Mouse (Mus musculus): ENCODE results near the gene Ephb2.

Gene Ephb2

DNA sequence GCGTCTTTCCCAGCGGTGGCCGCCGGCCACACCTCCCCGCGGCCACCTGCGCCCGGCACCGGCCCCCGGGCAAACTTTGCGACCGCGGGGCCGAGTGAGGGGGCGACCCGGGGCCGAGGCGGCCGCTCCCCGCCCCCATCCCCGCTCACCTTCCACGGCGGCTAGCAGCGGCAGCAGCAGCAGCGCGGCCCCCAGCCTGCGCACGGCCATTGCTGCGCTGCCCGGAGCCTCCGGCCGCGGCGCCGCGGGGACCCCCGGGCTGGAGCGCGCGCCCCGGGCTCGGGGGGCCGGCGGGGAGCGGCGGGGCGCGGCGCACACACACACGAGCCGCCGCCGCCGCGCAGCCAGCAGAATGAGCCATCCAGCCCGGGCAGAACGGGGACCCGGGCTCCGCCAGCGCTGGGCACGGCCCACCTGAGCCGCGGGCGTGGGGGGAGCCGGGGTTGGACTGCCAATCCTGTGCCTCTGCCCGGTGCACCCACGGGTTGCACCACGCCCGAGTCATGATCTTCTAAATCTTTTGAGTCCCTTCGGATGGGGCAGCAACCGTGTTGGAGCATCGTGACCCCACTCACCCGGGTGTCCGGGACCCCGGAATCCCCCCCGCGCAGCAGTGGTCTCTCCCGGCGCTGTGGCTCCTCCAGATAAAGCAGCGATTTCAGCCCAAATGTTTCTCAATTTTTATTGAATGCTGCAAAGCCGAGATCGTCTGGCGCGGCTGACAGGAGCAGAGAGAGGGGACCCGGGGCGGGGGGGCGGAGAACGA lies at the start of gene Ephb2:
Ephb2 (minus strand) TSS at position 368 of the 766 bp plus-strand sequence.
- peak; percentile 77 to 89 for DNase-seq

DNA sequence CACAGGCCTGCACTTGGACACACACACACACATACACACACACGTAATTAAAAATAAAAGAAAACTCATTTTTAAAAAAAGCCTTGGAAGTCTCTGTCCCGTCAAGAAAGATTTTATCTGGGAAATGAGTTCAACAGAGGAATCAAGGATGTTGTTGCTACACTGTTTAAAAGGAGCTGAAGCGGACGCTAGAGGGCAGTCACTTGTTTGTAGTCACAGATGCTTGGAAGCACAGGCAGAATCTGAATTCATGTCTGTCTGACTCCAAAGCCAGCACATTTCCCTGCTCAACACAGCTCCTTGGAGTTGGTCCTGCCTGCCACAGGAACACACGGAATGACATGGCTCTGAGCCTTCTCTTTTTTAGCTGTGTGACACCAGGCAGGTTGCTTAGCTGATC lies 42.8 kb upstream of the Ephb2 start:
- DNase-seq: peak; percentile 31 to 34

DNA sequence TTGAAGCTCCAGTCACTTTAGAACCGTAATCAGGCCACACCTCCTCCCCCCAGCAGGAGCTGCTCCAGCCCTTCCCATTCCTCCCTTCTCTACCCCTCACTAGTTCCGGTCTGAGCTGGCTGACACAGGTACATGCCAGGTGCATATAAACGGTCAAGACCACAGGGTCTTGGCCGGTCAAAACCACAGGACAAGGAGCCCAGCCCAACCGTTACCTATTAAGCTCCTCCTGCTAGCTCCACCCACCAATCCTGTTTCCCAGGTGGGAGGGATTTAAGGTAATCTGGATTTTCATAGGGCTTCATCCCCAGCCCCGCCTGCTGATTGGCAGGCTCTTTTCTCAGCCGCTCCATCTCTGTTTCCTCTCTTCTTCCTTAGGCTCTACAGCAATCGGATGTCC lies 42.4 kb upstream of the Ephb2 start:
- no peak for DNase-seq

DNA sequence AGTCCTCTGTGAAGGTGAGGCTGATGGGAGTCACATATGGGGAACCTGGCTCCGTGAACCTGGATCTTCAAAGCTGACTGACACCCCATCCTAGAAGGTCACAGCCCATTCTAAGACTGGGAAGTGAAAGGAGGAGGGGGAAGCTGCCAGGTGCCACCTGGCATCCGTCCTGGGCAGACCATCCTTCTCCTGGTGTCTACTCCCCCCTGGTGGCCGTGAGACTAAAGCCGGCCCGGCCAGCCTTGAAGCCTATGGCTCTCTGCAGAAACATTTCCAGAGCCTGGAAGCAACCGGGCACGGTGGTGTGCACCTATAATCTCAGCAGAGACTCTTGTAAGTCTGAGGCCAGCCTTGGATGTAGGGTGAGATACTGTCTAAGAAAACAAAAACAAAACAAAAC lies 41.2 kb upstream of the Ephb2 start:
- DNase-seq: peak; percentile 31 to 46

DNA sequence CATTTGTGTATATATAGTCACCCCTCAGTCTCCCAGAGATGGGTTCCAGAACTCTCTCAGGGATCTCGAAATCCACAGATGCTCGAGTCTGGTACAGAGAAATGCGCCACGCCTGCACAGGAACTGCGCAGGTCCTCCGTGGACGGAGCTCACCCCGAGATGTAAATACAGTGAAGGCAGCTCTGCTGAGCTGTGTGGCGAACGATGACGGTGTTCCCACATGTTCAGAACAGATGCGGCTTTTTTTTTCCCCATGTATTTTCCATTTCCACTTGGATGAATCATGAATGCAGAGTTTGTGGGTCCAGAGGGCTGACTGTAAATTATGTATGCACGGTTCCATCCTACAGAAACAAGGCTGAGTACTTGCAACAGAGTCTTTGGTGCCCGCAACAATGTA lies 39.2 kb upstream of the Ephb2 start:
- DNase-seq: no peak

DNA sequence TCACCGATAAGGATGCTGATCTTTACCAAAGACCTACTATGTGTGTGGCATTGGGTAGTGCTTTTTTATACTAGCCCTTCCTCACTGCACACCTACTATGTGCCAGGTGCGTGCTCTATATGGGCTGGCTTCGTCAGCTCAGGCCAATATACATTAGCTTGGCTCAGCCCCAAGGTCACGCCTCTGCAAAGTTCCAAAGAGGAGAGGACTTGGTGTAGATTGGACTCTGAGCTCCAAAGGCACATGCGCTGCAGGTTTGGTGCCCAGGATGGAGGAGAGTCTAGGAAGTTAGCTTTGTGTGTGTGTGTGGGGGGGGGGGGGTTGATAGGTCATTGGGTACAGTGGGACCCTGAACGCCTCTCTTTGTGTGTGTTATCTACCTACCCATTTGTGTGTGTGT lies 32.6 kb upstream of the Ephb2 start:
- DNase-seq: no peak

DNA sequence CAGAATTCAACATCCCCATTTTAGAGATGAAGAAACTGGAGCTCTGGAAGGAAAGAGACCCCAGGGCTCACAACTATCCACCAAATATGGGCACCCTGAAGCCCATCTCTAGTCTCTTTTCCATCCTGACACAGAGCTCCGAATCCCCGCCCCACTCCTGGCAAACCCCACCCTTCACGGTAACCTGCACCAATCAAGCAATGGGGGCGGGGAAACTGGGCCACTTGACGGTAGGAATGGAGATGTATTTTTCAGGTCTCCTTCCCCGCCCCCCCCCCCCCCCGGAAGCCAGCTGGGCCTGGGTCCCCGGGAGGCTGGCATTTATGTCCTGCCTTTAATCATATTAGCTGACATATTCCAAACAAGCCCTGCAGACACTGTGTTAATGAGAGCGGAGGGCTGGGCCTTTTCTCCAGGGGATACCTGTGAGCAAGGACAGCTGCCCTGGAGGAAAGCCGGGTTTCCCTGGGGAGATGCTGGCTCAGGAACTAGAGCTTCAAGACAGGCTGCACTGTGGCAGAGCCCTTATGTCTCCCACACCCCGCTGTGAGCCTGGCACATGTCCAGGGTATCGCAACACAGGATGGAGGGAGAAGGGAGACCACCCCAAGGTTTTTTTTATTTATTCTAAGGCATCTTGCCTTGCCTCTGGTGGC lies 32.0 kb upstream of the Ephb2 start:
- DNase-seq: peak; percentile 26 to 29

DNA sequence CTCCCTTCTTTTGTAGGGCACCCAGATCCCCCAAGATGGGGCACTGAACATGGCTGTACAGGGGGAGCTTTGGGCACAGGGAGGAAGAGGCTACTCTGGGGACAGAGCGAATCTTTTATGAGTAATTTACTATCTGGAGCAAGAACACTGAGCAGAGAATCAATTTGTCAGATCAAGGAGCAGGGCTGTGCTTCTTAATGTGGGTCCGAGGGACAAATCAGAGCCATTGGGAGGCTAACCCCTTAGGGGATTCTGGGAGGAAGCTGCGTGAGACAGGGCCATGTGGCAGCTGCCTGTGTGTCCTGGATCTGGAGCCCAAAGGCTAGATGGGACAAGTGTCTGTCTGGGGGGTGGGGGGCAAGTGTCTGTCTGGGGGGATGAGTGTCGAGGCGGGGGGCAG lies 29.7 kb upstream of the Ephb2 start:
- no peak for DNase-seq

DNA sequence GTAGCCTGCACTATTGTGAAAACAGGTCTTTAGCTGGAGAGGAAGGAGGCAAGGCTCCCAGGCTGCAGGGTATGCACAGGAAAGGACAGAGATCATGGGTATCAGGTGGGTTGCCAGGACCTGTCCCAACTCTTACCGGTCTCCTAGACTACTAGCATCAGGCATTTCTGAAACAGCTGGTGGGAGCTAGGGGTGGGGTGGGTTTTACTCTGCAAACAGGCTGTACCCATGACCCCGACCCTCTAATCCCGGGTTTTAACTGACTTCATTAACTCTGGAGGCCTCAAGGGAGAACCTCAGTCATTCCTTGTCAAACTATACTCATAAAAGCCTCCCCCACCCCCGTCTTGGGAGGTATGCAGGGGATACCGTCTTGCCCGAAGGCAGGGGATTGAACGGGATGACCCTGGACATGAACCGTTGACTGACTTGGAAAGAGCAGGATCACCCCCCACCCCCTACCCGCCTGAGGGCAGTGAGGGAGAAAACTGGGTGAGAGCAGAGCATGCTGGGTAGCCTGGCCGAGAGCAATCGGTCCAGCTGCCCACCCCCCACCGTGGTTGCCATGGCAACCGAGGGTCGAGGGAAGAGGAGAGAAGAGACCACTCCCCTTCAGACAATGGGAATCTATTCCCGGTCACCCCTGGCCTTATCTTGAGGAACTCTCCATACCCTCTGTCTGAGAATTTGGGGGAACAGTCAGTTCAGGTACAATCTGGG lies 29.1 kb upstream of the Ephb2 start:
- DNase-seq: no peak

DNA sequence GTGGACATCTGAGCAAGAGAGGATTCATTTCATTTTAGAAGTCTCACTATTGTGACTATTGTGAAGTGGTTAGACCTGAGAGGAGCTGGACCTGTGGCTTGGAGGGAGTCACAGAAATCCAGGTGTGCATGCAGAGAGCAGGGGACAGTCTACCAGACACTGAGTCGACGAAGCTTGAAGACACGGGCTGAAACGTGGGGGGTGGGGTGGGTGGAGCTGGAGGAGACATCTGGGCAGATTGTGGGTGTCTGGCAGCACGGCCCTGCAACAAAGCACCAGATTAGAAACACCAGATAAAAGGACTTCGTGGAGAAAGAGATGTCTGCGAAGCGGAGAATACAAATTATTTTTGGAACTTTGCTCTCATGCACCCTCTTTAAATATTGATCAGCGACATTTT lies 27.7 kb upstream of the Ephb2 start:
- DNase-seq: no peak

DNA sequence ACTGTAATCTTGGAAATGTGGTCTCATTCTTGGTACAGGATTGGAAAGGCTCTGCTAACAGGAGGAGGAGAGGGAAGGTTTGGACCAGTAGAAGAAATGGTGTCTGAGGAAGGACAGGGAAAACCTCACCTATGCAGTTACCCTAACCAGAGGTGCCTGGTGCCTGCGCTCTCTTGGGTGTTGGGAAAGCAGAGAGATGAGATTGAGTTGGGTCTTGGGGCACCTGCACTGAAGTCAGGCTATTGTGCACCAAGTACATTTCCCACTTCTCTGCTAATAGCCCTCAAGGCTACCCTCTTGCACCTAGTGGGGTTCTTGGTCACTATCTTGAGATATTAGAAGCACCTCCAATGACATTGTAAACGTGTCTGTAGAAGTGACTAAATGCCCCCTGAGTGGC lies 26.6 kb upstream of the Ephb2 start:
- no peak for DNase-seq

DNA sequence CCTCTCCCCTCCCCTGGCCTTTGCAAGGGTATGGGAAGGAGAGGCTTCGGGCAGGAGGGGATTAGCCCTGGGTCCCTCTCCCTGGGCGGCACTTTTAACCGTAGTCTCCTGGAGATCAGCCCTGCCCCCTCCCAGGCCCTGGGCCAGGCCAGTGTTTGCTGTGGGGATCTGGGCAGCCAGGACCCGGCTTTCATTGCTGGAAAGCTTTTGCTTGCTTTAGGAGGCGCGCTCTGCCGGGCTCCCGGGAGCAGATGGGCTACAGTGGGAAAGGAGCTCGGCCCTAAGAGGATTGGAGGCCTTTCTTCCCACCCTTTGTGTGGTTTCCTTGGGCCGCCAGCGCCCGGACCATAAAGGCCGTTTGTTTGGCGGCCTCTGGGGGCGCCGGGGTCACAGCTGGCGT lies 26.0 kb upstream of the Ephb2 start:
- DNase-seq: no peak

DNA sequence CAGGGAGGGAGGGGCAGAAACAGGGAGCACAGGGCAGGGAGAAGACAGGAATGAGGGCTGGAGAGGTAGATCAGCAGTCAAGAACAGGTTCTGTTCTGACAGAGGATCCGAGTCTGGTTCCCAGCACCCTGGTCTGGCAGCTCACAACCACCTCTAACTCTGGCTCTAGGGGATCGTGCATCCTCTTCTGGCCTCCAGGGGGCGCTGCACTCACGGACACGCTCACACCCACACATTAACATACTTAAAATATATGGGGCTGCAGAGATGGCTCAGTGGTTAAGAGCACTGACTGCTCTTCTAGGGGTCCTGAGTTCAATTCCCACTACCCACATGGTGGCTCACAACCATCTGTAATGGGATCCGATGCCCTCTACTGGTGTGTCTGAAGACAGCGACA lies 24.2 kb upstream of the Ephb2 start:
- DNase-seq: no peak

DNA sequence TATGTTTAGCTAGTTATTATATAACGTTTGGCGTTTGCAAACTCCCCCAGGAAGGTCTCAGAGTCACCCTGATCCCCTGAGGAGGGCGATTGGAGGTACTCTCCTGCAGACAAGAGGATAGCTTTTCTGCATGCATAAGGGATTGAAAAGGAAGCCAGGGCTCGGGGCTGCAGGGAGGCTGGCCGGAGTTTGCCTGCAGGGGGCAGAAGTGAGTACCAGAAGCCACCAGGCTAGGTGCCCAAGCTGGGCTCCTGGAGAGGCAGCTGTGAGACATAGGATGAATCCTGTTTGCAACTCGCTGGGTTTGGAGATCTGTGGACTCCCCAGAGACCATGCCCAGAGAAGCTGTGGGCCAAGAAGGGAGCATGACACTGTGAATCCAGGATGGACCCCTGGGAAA lies 19.3 kb upstream of the Ephb2 start:
- DNase-seq: peak; percentile 26 to 41

DNA sequence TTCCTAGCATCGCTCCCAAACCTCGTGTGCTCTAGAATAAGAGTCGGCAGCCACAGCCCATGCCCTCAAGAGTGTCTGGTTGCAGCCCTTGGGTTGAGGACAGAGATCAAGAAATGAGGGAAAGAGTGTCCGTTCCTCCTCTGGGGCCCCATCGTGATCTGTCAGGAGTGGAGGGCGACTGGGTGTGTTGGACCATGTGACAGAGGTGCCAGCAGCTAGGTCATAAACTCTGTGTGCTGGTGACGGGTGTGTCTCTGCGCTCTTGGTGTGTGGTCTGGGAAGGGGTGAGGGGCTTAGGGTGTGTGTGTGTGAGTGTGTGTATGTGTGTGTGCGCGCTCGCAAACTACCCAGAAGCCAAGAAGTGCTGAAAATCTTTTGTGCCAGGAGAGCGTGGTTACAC lies 17.2 kb upstream of the Ephb2 start:
- DNase-seq: no peak

DNA sequence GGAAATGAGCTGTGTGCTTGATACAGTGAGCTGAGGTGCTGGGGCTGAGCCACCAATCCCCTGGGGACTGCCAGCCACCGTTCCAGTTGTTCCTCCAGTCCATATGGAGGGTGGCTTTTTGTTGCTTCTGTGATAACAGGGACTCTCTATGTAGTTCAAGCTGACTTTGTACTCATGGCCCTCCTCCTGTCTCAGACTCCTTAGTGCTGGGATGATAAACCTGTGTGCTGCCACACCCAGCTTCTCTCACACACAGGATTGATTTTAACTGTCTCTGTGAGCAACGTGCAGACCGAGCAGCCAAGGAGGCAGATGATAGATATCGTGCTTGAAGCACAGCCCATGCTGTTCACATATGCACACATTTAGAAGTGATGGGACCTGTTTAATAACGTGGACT lies 16.3 kb upstream of the Ephb2 start:
- DNase-seq: no peak

DNA sequence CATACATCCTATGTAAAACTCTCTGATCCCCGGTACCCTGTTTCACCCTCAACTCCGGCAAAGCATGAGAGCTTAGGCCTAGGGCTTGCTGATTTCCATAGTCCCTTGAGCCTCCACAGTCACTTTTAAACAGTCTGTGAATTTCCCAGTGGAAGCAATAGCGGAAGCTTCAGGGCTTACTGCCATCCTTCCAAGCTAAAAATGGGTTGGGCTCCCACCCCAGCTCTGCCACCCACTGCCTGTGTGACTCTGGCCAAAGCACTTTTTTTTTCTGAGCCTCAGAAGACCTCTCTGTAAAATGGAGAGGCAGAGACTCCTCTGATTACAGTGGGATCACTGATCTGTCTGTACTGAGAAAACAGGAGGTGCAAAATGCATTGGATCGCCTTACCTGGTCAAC lies 12.8 kb upstream of the Ephb2 start:
- no peak for DNase-seq

DNA sequence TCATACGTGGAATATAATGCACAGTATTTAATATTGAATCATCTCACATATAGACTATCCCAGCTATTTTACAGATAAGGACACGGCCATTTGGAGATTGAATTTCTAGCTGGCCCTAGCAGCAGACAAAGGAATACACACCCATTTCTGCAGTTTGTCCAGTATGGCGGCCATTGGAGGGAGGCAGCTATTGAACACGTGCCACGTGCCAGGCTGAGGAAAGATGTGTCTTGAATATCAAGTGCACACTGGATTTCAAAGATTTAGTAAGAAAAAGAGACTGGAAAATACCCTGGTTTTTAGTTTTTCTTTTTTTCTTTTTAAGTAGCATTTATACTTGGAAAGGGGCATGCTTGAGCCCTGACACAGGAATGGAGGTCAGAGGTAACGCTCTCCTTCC lies 11.4 kb upstream of the Ephb2 start:
- DNase-seq: no peak

DNA sequence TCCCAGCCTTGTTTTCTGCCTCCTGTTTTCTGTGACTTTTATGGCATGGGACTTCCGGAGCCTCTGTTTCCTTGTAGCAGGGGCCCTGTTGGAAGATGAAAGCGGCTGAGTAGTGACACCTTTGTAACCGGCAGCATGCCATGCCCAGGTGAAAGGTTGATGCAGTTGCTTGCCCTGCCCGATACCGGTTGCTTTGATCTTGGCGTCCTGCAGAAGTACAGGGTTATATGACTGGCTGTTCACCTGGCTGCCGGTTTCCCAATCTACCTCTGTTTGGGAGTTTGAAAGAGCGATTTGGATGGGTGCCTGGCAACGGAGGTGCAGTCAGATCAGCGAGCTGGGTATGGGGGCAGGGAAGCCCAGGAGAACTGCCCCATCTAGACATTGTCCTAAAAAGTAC lies 7.0 kb upstream of the Ephb2 start:
- no peak for DNase-seq

DNA sequence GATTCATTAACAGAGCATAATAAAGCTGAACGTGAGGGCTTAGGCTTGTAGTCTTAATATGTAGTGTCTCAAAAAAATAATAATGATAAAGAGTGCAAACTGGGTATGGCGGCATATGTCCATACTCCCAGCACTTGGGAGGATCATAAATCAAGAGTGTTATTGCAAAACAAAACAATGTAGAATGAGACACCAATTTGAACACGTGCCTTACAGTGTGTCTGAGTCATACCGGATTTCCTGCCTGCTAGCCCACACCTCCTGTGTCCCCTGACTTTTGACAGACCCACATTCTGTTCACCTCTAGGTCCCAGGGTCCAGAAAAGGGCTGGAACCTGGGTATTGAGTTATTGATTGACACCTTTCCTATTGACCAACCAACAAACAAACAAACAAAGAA lies 6.2 kb upstream of the Ephb2 start:
- no peak for DNase-seq

DNA sequence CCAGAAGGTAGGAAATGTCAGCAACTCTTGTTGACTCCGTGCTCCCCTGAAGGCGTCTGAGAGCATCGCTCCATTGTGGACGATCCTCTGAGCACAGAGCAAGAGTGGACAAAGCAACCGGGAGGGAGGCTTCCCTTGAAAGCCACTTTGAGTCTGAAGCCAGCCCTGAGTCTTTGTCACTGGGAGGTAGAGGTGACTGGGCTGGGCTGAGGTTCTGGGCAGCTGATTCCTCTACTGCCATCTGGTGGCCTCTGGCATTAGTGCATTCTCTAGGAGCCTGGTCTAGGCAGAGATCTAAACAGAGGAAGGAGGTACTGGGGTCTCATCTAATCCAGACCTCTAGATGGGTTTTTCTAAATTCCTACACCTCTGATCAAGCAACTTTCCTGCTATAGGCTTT lies 5.3 kb upstream of the Ephb2 start:
- DNase-seq: peak; percentile 89 to 92

DNA sequence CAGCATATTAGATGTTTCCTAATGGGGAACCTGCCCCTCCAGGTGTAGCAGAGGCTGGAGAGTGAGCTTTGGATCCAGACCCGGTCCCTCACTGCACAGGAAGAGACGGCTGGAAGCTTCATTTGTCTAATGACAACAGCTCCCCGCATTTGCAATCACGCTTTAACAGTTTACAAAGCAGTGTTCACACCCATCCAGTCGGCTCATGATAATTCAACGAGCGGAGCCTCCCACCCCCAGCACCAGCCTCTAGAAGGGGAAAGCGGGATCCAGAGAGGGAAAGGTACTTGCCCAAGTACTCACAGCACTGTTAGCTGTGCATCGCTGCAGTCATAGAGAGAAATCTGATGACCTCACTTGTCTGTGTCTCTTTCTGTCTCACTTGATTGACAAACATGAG lies 2.7 kb upstream of the Ephb2 start:
- DNase-seq: no peak

DNA sequence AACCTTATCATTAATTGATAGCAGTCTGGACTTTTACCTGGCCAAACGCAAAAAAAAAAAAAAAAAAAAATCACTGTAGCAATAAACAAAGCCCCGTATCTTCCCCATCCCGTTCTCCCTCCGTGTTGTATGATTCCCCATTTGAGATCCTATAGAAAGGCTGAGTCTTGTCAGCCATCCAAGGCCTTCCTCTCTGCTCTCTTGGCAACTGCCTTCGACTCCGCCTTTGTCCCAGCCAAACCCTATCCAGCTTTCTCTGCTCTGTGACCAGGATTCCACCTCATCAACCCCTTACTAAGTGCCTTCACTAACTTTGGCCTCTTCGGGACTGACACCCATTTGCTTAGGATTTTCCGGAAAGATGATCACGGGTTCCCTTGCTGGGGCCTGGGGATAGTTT lies 2.2 kb upstream of the Ephb2 start:
- DNase-seq: no peak

DNA sequence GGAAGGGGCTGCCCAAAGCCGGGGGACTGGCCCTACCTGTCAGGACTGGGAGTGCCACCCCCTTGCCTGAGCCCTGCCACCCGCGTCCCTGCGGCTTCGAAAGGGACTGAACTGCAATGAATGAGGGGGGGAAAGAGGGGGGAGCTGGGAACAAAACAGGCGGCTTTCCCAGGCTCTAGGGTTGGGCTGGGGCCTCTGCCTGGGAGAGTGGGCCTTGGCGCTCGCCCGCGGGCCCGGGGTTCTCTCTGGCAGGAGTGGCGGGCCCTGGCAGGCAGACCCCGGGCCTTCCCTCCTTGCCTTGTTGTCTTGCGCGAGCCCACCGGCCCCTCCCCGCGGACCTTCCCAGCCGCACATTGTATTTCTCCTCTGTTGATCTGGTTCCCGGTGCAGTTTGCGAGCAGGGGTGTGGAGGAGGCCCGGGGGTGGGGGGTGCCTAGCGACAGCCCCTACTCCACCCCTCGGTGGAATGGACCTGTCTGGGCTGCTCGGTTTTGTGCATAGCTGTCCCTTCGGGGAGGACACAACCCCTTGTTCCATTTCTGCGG lies 671 bp upstream of the Ephb2 start:
- no peak for DNase-seq
